In genomic region chr5:125487375-125488115, GRCm38 (mm10) we compare ENCODE assay signal across 11 mouse cellular contexts. TPM values are rescaled to one million over a fixed set of nuclear protein-coding genes. Genes with fewer than 3 reads are reported as not detected.
DNase-seq lines count a peak whose midpoint lies in the region; ATAC-seq lines count a peak whose summit lies in the region.
"Had no signal": no experiment of that assay in that cellular context is flagged by ENCODE, and none has a peak within 500 bp of the region (broad histone marks: within the 10 kb centered on the region; RNA-seq: fewer than 3 reads in every experiment).

No protein-coding gene starts in this region.

- peak overlapping the region; percentile 82 for H3K27ac ChIP-seq in hindbrain, embryonic 11.5 days (ENCODE audit: low read depth, low read length)
- H3K27ac ChIP-seq: heart, adult 2 months; macrophage had no signal

- 0 out of 2 replicates have a peak overlapping the region, but pooled peaks have one; percentile 8 for H3K9ac ChIP-seq in hindbrain, embryonic 11.5 days (ENCODE audit: low read depth, low read length)

- H3K36me3 ChIP-seq in hindbrain, embryonic 11.5 days (ENCODE audit: control insufficient read depth, insufficient read depth, low read length) = 0 out of 2 replicates have a peak, but pooled peaks cover 10% of the 10 kb centered on the region

- 59% methylated on average over 11 of the region's 11 CpGs for WGBS in hindbrain, embryonic 11.5 days

- H3K27me3 ChIP-seq in hindbrain, embryonic 11.5 days (ENCODE audit: control insufficient read depth, insufficient read depth, low read length) = no peaks in the 10 kb centered on the region

- H3K4me1 ChIP-seq in hindbrain, embryonic 11.5 days (replicated peaks; ENCODE audit: control insufficient read depth, insufficient read depth, low read length) = peaks cover 2% of the 10 kb centered on the region; the same call in 1 of the 2 replicates

- no peaks in the 10 kb centered on the region for H3K9me3 ChIP-seq in hindbrain, embryonic 11.5 days (ENCODE audit: control insufficient read depth, low read length)

- no peak overlapping the region for H3K4me3 ChIP-seq in hindbrain, embryonic 11.5 days (ENCODE audit: low read depth, low read length)
- H3K4me3 ChIP-seq: heart, adult 2 months had no signal

- no peak overlapping the region for H3K4me2 ChIP-seq in hindbrain, embryonic 11.5 days (replicated peaks; ENCODE audit: low read depth, low read length)

- peak; percentile 88 for ATAC-seq in hindbrain, embryonic 11.5 days (ENCODE audit: low FRiP score)
- no peak for ATAC-seq in erythroid progenitor cell, adult 5-6 weeks (replicated peaks; ENCODE audit: low FRiP score, poor library complexity, severe bottlenecking)

- peak; percentile 95 for DNase-seq in brain, adult 2 months (ENCODE audit: low read depth, low spot score)
- DNase-seq in cerebellum, postnatal 10 days = peak; percentile 99
- DNase-seq in hindbrain, embryonic 11.5 days (ENCODE audit: low spot score) = peak; percentile 62
- DNase-seq in kidney, postnatal 4 days = peak; percentile 74 to 86
- no peak for DNase-seq in urinary bladder, postnatal 36 days (ENCODE audit: low spot score in 2 of 2)
- DNase-seq in ovary, postnatal 36 days (ENCODE audit: low spot score) = no peak
- DNase-seq in yolk sac, embryonic 10.5 days (ENCODE audit: low spot score) = no peak
- DNase-seq: heart, adult 2 months had no signal

RNA-seq across cellular contexts. Expression of gene Aacs, which starts 11.9 kb away (rescaled TPM):
- polyA plus RNA-seq in hindbrain, embryonic 11.5 days (2014; fragmentation: Nextera tagmentation; extraction: Ambion mirVana) = 48.6 and 50.1 TPM in 2 replicates
- total RNA-seq in erythroid progenitor cell, adult 5-6 weeks (2015; ENCODE audit: low replicate concordance) = 6.5 and 13.4 TPM in 2 replicates
- 1.2 and 7.1 TPM in 2 replicates for total RNA-seq in erythroid progenitor cell, adult 5-6 weeks (2017; ENCODE audit: low replicate concordance)

RNA-seq across cellular contexts. Expression of gene Tmem132b, which starts 44.0 kb away (rescaled TPM):
- polyA plus RNA-seq in hindbrain, embryonic 11.5 days (2014; fragmentation: Nextera tagmentation; extraction: Ambion mirVana) = 0.70 and 0.74 TPM in 2 replicates
- not detected in 2 replicates for total RNA-seq in erythroid progenitor cell, adult 5-6 weeks (2015; ENCODE audit: low replicate concordance)
- total RNA-seq in erythroid progenitor cell, adult 5-6 weeks (2017; ENCODE audit: low replicate concordance) = not detected in 2 replicates
- total RNA-seq: common myeloid progenitor, adult 5-6 weeks; heart, adult 2 months had no signal
- polyA plus RNA-seq: heart, adult 2 months; macrophage had no signal

RNA-seq across cellular contexts. Expression of gene Bri3bp, which starts 46.2 kb away (rescaled TPM):
- polyA plus RNA-seq in hindbrain, embryonic 11.5 days (2014; fragmentation: Nextera tagmentation; extraction: Ambion mirVana) = 30.1 and 30.8 TPM in 2 replicates
- total RNA-seq in erythroid progenitor cell, adult 5-6 weeks (2015; ENCODE audit: low replicate concordance) = 5.4 and 10.5 TPM in 2 replicates
- 2.0 and 2.4 TPM in 2 replicates for total RNA-seq in erythroid progenitor cell, adult 5-6 weeks (2017; ENCODE audit: low replicate concordance)

RNA-seq across cellular contexts. Expression of gene Dhx37, which starts 53.6 kb away (rescaled TPM):
- 10.4 and 12.5 TPM in 2 replicates for polyA plus RNA-seq in hindbrain, embryonic 11.5 days (2014; fragmentation: Nextera tagmentation; extraction: Ambion mirVana)
- 3.2 and 5.0 TPM in 2 replicates for total RNA-seq in erythroid progenitor cell, adult 5-6 weeks (2015; ENCODE audit: low replicate concordance)
- 3.6 and 15.9 TPM in 2 replicates for total RNA-seq in erythroid progenitor cell, adult 5-6 weeks (2017; ENCODE audit: low replicate concordance)

Comparison
In these comparisons a context has a peak if more than half of its experiments do, and no peak if none do; other contexts are left out.
1. DNase-seq: peak in brain, adult 2 months (single experiment), cerebellum, postnatal 10 days (2 of 2), hindbrain, embryonic 11.5 days (single experiment) and kidney, postnatal 4 days (2 of 2); none in urinary bladder, postnatal 36 days (0 of 2), ovary, postnatal 36 days (single experiment) and yolk sac, embryonic 10.5 days (single experiment).